Mouse (Mus musculus): ENCODE data around the gene Arl3. TPM values are rescaled to one million over a fixed set of nuclear protein-coding genes. Genes with fewer than 3 reads are reported as not detected.

Arl3 gene
- total and polyA plus RNA-seq, 2 experiments from 2014 or later = 66.2 to 220 TPM

DNA sequence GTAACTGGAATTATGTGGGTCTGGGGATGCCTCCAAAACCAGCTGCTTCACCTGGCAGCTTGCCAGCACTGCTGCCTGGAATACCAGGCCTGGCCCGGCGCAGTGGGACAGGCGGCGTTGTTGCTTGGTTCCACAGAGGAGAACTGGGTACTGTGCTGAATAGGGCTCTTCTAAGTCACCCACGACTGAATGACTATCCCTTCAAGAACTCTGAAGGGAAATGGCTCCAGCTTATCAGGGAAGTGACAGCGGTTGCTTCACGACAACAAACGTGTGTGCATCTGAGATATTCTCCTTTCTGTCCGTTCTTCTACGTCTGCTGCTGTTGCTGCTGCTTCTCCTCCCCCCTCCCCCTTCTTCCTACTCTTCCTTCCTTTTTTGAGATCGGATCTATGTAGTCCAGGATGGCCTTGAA is 19.4 kb downstream of the Arl3 start:
- H3K27me3 ChIP-seq (ENCODE audit: insufficient read depth, low read length) = no peaks in the 10 kb centered on the region
- H3K4me2 ChIP-seq (ENCODE audit: low read depth, low read length) = no peak overlapping the region
- 36% methylated on average over 11 of the region's 11 CpGs for WGBS
- DNase-seq (ENCODE audit: low spot score) (peak; percentile 89), ATAC-seq (peak; percentile 87)
- peaks cover 38% of the 10 kb centered on the region for H3K36me3 ChIP-seq (ENCODE audit: insufficient read depth, low read length)
- no peak overlapping the region for H3K4me3 ChIP-seq (ENCODE audit: low read length)
- no peaks in the 10 kb centered on the region for H3K9me3 ChIP-seq (ENCODE audit: low read length)
- TF ChIP-seq CTCF (IDR thresholded peaks at IDR 0.05; ENCODE audit: low read depth) = no peak
- no peak overlapping the region for H3K9ac ChIP-seq (replicated peaks; ENCODE audit: low read length)
- no peak overlapping the region for H3K27ac ChIP-seq
- H3K4me1 ChIP-seq (ENCODE audit: insufficient read depth, low read length) = peaks cover 4% of the 10 kb centered on the region; the same call in 1 of the 2 replicates

DNA sequence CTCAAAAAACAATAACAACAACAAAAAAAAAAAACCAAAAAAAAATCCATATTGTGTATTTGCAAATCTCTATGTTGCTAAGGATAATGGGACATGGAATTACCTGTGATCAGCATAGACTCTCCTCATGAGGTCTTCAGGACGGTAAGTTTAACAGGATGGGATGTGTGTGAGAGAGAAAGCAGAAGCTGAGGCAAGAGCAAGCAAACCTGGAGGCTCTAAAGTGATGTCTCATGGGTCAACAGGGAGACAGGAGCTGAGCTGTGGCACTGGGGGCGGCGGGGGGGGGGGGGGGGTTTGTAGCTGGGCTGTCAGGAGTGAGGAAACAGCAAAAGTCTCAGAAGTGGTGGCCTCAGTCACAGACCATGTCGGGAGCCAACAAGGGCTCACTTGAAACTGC is 20.5 kb downstream of the Arl3 start:
- 85% methylated on average over 4 of the region's 4 CpGs for WGBS
- Histone ChIP-seq H3K27me3 (ENCODE audit: insufficient read depth, low read length) (no peaks in the 10 kb centered on the region), H3K4me3 (ENCODE audit: low read length) (no peak overlapping the region), H3K36me3 (ENCODE audit: insufficient read depth, low read length) (peaks cover 31% of the 10 kb centered on the region), H3K9ac (replicated peaks; ENCODE audit: low read length) (no peak overlapping the region), H3K27ac (no peak overlapping the region), H3K4me1 (ENCODE audit: insufficient read depth, low read length) (peaks cover 4% of the 10 kb centered on the region; the same call in 1 of the 2 replicates), H3K4me2 (ENCODE audit: low read depth, low read length) (no peak overlapping the region), H3K9me3 (ENCODE audit: low read length) (no peaks in the 10 kb centered on the region)
- no peak for TF ChIP-seq CTCF (IDR thresholded peaks at IDR 0.05; ENCODE audit: low read depth)
- DNase-seq (ENCODE audit: low spot score) (no peak), ATAC-seq (no peak)

DNA sequence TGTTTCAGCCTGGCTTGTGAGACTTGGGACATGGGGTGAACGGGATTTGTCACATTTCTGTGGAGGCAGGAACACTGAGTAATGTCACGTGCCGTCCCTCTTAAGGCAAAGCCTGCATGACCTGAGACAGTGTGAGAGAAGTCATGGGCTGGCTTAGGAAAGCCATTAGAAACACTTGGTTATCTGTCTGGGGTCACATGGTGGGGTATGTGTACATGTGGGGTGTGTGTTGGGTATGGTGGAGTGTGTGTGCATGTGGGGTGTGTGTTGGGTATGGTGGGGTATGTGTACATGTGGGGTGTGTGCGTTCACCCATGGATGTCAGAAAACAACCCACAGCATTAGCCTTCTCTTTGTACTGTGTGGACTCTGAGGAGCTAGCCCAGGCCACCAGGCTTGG is 22.6 kb downstream of the Arl3 start:
- Histone ChIP-seq H3K27me3 (ENCODE audit: insufficient read depth, low read length) (no peaks in the 10 kb centered on the region), H3K9me3 (ENCODE audit: low read length) (no peaks in the 10 kb centered on the region), H3K36me3 (ENCODE audit: insufficient read depth, low read length) (peaks cover 24% of the 10 kb centered on the region), H3K9ac (replicated peaks; ENCODE audit: low read length) (no peak overlapping the region), H3K4me3 (ENCODE audit: low read length) (no peak overlapping the region), H3K4me2 (ENCODE audit: low read depth, low read length) (no peak overlapping the region), H3K27ac (no peak overlapping the region), H3K4me1 (ENCODE audit: insufficient read depth, low read length) (peaks cover 4% of the 10 kb centered on the region; the same call in 1 of the 2 replicates)
- DNase-seq (ENCODE audit: low spot score) = no peak
- no peak for TF ChIP-seq CTCF (IDR thresholded peaks at IDR 0.05; ENCODE audit: low read depth)
- 94% methylated on average over 4 of the region's 4 CpGs for WGBS
- ATAC-seq = no peak

- Histone ChIP-seq H3K9me3 (ENCODE audit: low read length) (no peaks in the 10 kb centered on the region), H3K9ac (replicated peaks; ENCODE audit: low read length) (no peak overlapping the region), H3K4me1 (ENCODE audit: insufficient read depth, low read length) (no peaks in the 10 kb centered on the region), H3K27me3 (ENCODE audit: insufficient read depth, low read length) (no peaks in the 10 kb centered on the region), H3K27ac (0 out of 2 replicates have a peak overlapping the region, but pooled peaks have one; percentile 36), H3K4me2 (ENCODE audit: low read depth, low read length) (no peak overlapping the region), H3K36me3 (ENCODE audit: insufficient read depth, low read length) (peaks cover 24% of the 10 kb centered on the region), H3K4me3 (ENCODE audit: low read length) (no peak overlapping the region)
- ATAC-seq (0 out of 2 replicates have a peak, but pooled peaks have one; percentile 18), DNase-seq (ENCODE audit: low spot score) (no peak)
- TF ChIP-seq CTCF (IDR thresholded peaks at IDR 0.05; ENCODE audit: low read depth) = no peak
- 52% methylated on average over 10 of the region's 10 CpGs for WGBS
These were observed 24.9 kb downstream of the Arl3 start for GRCm38 (mm10) chr19:46548110-46548509.

GRCm38 (mm10) chr19:46547565-46547964 is 25.4 kb downstream of the Arl3 start:
- ATAC-seq (no peak; the same call in 1 of the 2 replicates), DNase-seq (ENCODE audit: low spot score) (no peak)
- H3K4me2 ChIP-seq (ENCODE audit: low read depth, low read length) = no peak overlapping the region
- H3K9ac ChIP-seq (replicated peaks; ENCODE audit: low read length) = no peak overlapping the region
- H3K36me3 ChIP-seq (ENCODE audit: insufficient read depth, low read length) = peaks cover 29% of the 10 kb centered on the region
- no peaks in the 10 kb centered on the region for H3K27me3 ChIP-seq (ENCODE audit: insufficient read depth, low read length)
- no peak for TF ChIP-seq CTCF (IDR thresholded peaks at IDR 0.05; ENCODE audit: low read depth)
- peak overlapping the region; percentile 36; the same call in 1 of the 2 replicates for H3K27ac ChIP-seq
- H3K9me3 ChIP-seq (ENCODE audit: low read length) = no peaks in the 10 kb centered on the region
- WGBS = 45% methylated on average over 6 of the region's 6 CpGs
- H3K4me1 ChIP-seq (ENCODE audit: insufficient read depth, low read length) = no peaks in the 10 kb centered on the region
- no peak overlapping the region for H3K4me3 ChIP-seq (ENCODE audit: low read length)

DNA sequence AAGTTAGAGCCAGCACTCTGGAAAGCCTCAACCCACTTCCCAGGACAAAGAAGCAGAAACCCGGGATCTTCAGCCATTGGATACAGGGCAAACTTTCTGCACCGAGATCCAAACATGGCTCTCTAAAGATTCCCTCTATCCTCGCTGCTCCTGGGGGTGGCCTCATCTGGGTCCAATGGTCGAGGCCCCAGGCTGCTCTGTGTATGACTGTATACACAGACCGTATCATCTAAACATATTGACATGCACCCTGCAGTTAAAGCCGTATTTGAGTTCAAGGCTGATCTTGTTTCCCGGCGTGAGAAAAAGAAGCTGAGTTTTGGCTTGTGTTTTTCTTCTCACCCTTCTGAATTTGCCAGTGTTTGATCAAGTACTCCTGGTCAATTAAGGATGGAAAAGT is 30.2 kb downstream of the Arl3 start:
- DNase-seq (ENCODE audit: low spot score) = no peak
- no peaks in the 10 kb centered on the region for H3K4me1 ChIP-seq (ENCODE audit: insufficient read depth, low read length)
- no peaks in the 10 kb centered on the region for H3K9me3 ChIP-seq (ENCODE audit: low read length)
- no peaks in the 10 kb centered on the region for H3K27me3 ChIP-seq (ENCODE audit: insufficient read depth, low read length)
- H3K27ac ChIP-seq = no peak overlapping the region
- TF ChIP-seq CTCF (IDR thresholded peaks at IDR 0.05; ENCODE audit: low read depth) = no peak
- no peak overlapping the region for H3K4me2 ChIP-seq (ENCODE audit: low read depth, low read length)
- WGBS = 78% methylated on average over 8 of the region's 8 CpGs
- H3K36me3 ChIP-seq (ENCODE audit: insufficient read depth, low read length) = peaks cover 11% of the 10 kb centered on the region; the same call in 1 of the 2 replicates
- H3K4me3 ChIP-seq (ENCODE audit: low read length) = no peak overlapping the region
- ATAC-seq = no peak
- no peak overlapping the region for H3K9ac ChIP-seq (replicated peaks; ENCODE audit: low read length)

- 83% methylated on average over 6 of the region's 6 CpGs for whole genome bisulfite sequencing
- no peaks in the 10 kb centered on the region for H3K9me3 ChIP-seq (ENCODE audit: low read length)
- no peak overlapping the region for H3K9ac ChIP-seq (replicated peaks; ENCODE audit: low read length)
- H3K27ac ChIP-seq = no peak overlapping the region
- DNase-seq (ENCODE audit: low spot score) = no peak
- H3K36me3 ChIP-seq (ENCODE audit: insufficient read depth, low read length) = peaks cover 11% of the 10 kb centered on the region; the same call in 1 of the 2 replicates
- H3K27me3 ChIP-seq (ENCODE audit: insufficient read depth, low read length) = no peaks in the 10 kb centered on the region
- H3K4me3 ChIP-seq (ENCODE audit: low read length) = no peak overlapping the region
- H3K4me1 ChIP-seq (ENCODE audit: insufficient read depth, low read length) = peaks cover 4% of the 10 kb centered on the region; the same call in 1 of the 2 replicates
- TF ChIP-seq CTCF (IDR thresholded peaks at IDR 0.05; ENCODE audit: low read depth) = peak; percentile 40
- ATAC-seq = no peak
- H3K4me2 ChIP-seq (ENCODE audit: low read depth, low read length) = no peak overlapping the region
These were observed 34.8 kb downstream of the Arl3 start for GRCm38 (mm10) chr19:46538213-46538612.

Data from hindbrain, postnatal 0 days (tissue).